Mouse (Mus musculus) neural tube, embryonic 14.5 days (tissue): ENCODE data around the gene Ttll7. TPM values are rescaled to one million over a fixed set of nuclear protein-coding genes. Genes with fewer than 3 reads are reported as not detected.

Experiments used
- ATAC-seq: fragments of 200-750 bp; cut with Nextera tagmentation; 2 replicates; pipeline ENCODE4 v1.8.0; 2017; ENCODE audit warnings: low read depth, mild to moderate bottlenecking, moderate TSS enrichment, moderate library complexity
- H3K27ac ChIP-seq: fragments of 300-500 bp; sonication (generic); 2 replicates; pipeline ENCODE4 v1.5.1; 2014; ENCODE audit warnings: low read depth, mild to moderate bottlenecking, control low read depth, low read length, moderate library complexity, mixed read lengths
- H3K27me3 ChIP-seq: fragments of 300-500 bp; sonication (generic); 2 replicates; pipeline ENCODE4 v1.6.1; 2014; ENCODE audit warnings: low read length; ENCODE audit not compliant: control insufficient read depth, insufficient read depth
- H3K36me3 ChIP-seq: fragments of 300-500 bp; sonication (generic); 2 replicates; pipeline ENCODE4 v1.6.1; 2014; ENCODE audit warnings: low read length, mixed read lengths; ENCODE audit not compliant: control insufficient read depth, insufficient read depth
- H3K4me1 ChIP-seq: fragments of 300-500 bp; sonication (generic); 2 replicates; pipeline ENCODE4 v1.6.1; 2014; ENCODE audit warnings: low read length; ENCODE audit not compliant: control insufficient read depth, insufficient read depth
- H3K4me2 ChIP-seq: fragments of 300-500 bp; sonication (generic); 2 replicates; pipeline ENCODE4 v1.6.1; 2014; ENCODE audit warnings: mild to moderate bottlenecking, low read depth, low read length, control low read depth
- H3K4me3 ChIP-seq: fragments of 300-500 bp; sonication (generic); 2 replicates; pipeline ENCODE4 v1.5.1; 2014; ENCODE audit warnings: low read depth, low read length, control low read depth, mixed read lengths
- H3K9ac ChIP-seq: fragments of 300-500 bp; sonication (generic); replicated peaks from 2 replicates; pipeline ENCODE4 v1.6.1; 2014; ENCODE audit warnings: low read depth, mild to moderate bottlenecking, control low read depth, low read length, mixed read lengths
- H3K9me3 ChIP-seq: fragments of 300-500 bp; sonication (generic); 2 replicates; pipeline ENCODE4 v1.6.1; 2016; ENCODE audit warnings: low read length; ENCODE audit not compliant: control insufficient read depth
- WGBS: fragments of 180-500 bp; shearing (Covaris S2); extraction: QIAGEN DNeasy Blood & Tissue Kit; methylation state at CpG from one replicate; pipeline ENCODE4 v1.1.7; 2014; 5-methylcytosine and 5-hydroxymethylcytosine counted together
- polyA plus RNA-seq: library from polyadenylated mRNA; unstranded; fragments of >200 nt; fragmentation: Nextera tagmentation; extraction: Ambion mirVana; gene quantifications from 2 replicates; pipeline ENCODE4 v1.2.1, GENCODE M21; 2014

Ttll7 gene
- polyA plus RNA-seq, 1 experiment from 2014 or later, result 11.2 TPM

GRCm38 (mm10) chr3:146994670-146995415, 142.7 kb downstream of the Ttll7 start:
- WGBS, result 67% methylated on average over 15 of the region's 15 CpGs
- Histone ChIP-seq H3K4me2 (0 out of 2 replicates have a peak overlapping the region, but pooled peaks have one; percentile 3), H3K36me3 (no peaks in the 10 kb centered on the region), H3K9me3 (no peaks in the 10 kb centered on the region), H3K9ac (no peak overlapping the region), H3K4me1 (no peaks in the 10 kb centered on the region), H3K4me3 (no peak overlapping the region), H3K27me3 (no peaks in the 10 kb centered on the region), H3K27ac (no peak overlapping the region)
- ATAC-seq, result no peak

- no peak for ATAC-seq
- H3K36me3 ChIP-seq, result no peaks in the 10 kb centered on the region
- no peaks in the 10 kb centered on the region for H3K27me3 ChIP-seq
- H3K9ac ChIP-seq, result no peak overlapping the region
- 89% methylated on average over 2 of the region's 2 CpGs for WGBS
- no peaks in the 10 kb centered on the region for H3K4me1 ChIP-seq
- H3K4me3 ChIP-seq, result no peak overlapping the region
- H3K4me2 ChIP-seq, result no peak overlapping the region
- no peaks in the 10 kb centered on the region for H3K9me3 ChIP-seq
- H3K27ac ChIP-seq, result no peak overlapping the region
Measured at GRCm38 (mm10) chr3:146999148-146999547, 147.0 kb downstream of the Ttll7 start.

- Histone ChIP-seq H3K4me2 (no peak overlapping the region), H3K4me3 (no peak overlapping the region), H3K9ac (no peak overlapping the region), H3K9me3 (no peaks in the 10 kb centered on the region), H3K27ac (no peak overlapping the region), H3K27me3 (no peaks in the 10 kb centered on the region), H3K4me1 (no peaks in the 10 kb centered on the region), H3K36me3 (no peaks in the 10 kb centered on the region)
- ATAC-seq, result no peak
- WGBS, result 85% methylated on average over 3 of the region's 3 CpGs
Measured at GRCm38 (mm10) chr3:147000963-147001362, 148.8 kb downstream of the Ttll7 start.

GRCm38 (mm10) chr3:147001557-147001956, 149.4 kb downstream of the Ttll7 start:
- no peak overlapping the region for H3K27ac ChIP-seq
- WGBS, result 71% methylated on average over 3 of the region's 3 CpGs
- no peak overlapping the region for H3K4me3 ChIP-seq
- no peaks in the 10 kb centered on the region for H3K27me3 ChIP-seq
- H3K4me2 ChIP-seq, result no peak overlapping the region
- H3K36me3 ChIP-seq, result no peaks in the 10 kb centered on the region
- no peak overlapping the region for H3K9ac ChIP-seq
- ATAC-seq, result no peak
- H3K9me3 ChIP-seq, result no peaks in the 10 kb centered on the region
- H3K4me1 ChIP-seq, result no peaks in the 10 kb centered on the region

GRCm38 (mm10) chr3:147016506-147016905, 164.3 kb downstream of the Ttll7 start:
- no peak for ATAC-seq
- Histone ChIP-seq H3K4me3 (no peak overlapping the region), H3K36me3 (no peaks in the 10 kb centered on the region), H3K9ac (no peak overlapping the region), H3K9me3 (no peaks in the 10 kb centered on the region), H3K4me1 (no peaks in the 10 kb centered on the region), H3K27ac (no peak overlapping the region), H3K4me2 (no peak overlapping the region), H3K27me3 (no peaks in the 10 kb centered on the region)
- 94% methylated on average over 6 of the region's 6 CpGs for WGBS

GRCm38 (mm10) chr3:147019506-147019905, 167.3 kb downstream of the Ttll7 start:
- Histone ChIP-seq H3K27ac (no peak overlapping the region), H3K4me3 (no peak overlapping the region), H3K36me3 (no peaks in the 10 kb centered on the region), H3K4me2 (no peak overlapping the region), H3K9me3 (no peaks in the 10 kb centered on the region), H3K27me3 (no peaks in the 10 kb centered on the region), H3K4me1 (no peaks in the 10 kb centered on the region), H3K9ac (no peak overlapping the region)
- 70% methylated on average over 5 of the region's 5 CpGs for WGBS
- no peak for ATAC-seq

GRCm38 (mm10) chr3:147026248-147026647, 174.1 kb downstream of the Ttll7 start:
- no peak overlapping the region for H3K27ac ChIP-seq
- no peaks in the 10 kb centered on the region for H3K36me3 ChIP-seq
- H3K9me3 ChIP-seq, result no peaks in the 10 kb centered on the region
- no peak overlapping the region for H3K4me3 ChIP-seq
- no peak overlapping the region for H3K9ac ChIP-seq
- no peaks in the 10 kb centered on the region for H3K4me1 ChIP-seq
- no peaks in the 10 kb centered on the region for H3K27me3 ChIP-seq
- H3K4me2 ChIP-seq, result no peak overlapping the region
- WGBS, result 61% methylated on average over 5 of the region's 5 CpGs
- ATAC-seq, result no peak

GRCm38 (mm10) chr3:147028382-147028781, 176.2 kb downstream of the Ttll7 start:
- Histone ChIP-seq H3K4me2 (no peak overlapping the region), H3K27me3 (no peaks in the 10 kb centered on the region), H3K4me1 (no peaks in the 10 kb centered on the region), H3K9ac (no peak overlapping the region), H3K27ac (no peak overlapping the region), H3K36me3 (no peaks in the 10 kb centered on the region), H3K9me3 (no peaks in the 10 kb centered on the region), H3K4me3 (no peak overlapping the region)
- ATAC-seq, result no peak
- WGBS, result 94% methylated on average over 7 of the region's 7 CpGs

GRCm38 (mm10) chr3:147029718-147030117, 177.6 kb downstream of the Ttll7 start:
- H3K27ac ChIP-seq, result no peak overlapping the region
- H3K4me2 ChIP-seq, result no peak overlapping the region
- H3K4me1 ChIP-seq, result no peaks in the 10 kb centered on the region
- ATAC-seq, result no peak
- no peak overlapping the region for H3K9ac ChIP-seq
- no peaks in the 10 kb centered on the region for H3K36me3 ChIP-seq
- H3K9me3 ChIP-seq, result no peaks in the 10 kb centered on the region
- no peak overlapping the region for H3K4me3 ChIP-seq
- 82% methylated on average over 11 of the region's 11 CpGs for WGBS
- H3K27me3 ChIP-seq, result no peaks in the 10 kb centered on the region
